Mouse (Mus musculus) T-helper 1 cell (primary cell): Measurements from ENCODE around the gene Ctnna3.

ENCODE experiments used
- in situ Hi-C: fragments of 300-600 bp; cut with MboI, MseI; formaldehyde crosslinking; loops from one replicate; pipeline ENCODE4 v1.15.1; 2025; ENCODE audit warnings: high pct_unique_total_duplicates

Gene Ctnna3

DNA sequence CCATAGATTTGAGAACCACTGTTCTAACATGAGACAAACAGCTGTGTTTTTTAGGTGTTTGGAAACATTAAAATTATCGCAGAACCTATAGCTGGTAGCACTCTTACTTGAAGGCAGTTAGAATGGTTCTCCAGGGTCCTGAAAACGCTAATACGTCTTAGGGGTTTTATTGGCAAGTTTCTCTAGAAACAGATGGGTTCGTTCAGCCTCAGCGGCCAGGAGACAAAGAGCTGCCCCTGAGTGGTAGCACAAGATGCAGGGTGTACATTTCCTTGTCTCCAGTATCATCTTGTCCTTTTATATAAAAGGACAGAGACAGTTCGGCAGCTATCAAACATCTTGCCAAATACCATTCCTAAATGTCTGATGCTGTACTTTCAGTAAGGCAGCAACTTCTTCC, 620.0 kb downstream of the Ctnna3 start:
- in situ Hi-C loops: no loop called here

DNA sequence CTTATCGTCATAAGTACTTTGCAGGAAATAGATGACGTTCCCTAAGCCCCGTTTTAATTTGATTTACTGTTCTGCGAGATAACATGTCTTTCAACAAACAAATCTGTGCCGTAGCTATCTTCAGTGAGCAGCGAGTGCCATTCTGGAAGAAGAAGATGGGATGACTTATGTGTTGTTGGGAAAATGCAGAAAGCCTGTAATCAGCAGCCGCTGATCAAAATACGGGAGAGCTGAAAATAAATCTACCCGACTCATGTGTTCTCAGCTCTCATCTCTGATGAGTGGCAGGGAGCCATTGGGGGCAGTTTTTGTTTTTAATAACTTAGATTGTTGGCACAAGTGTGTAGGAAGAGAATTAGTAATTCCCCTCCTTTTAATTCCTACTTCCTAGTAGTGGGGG, 633.8 kb downstream of the Ctnna3 start:
- in situ Hi-C loops: no loop called here

DNA sequence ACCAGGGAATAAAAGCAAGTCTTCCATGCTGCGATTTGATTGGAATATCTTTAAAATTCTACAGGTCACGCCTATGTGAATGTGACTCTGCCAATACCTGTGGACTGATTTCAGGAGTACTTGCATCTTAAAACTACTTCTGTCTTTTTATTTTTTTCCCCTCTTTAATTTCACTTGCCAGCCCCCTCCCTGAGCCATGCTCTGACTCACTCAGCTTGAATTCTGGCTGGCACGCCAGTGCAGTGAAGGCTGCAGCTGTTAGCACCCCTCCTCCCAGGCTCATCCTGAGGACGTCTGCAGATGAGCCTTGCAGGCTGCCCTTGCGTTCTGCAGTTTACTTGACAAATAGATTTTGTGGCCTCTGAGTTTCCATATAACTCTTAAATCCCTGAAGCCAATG, 646.0 kb downstream of the Ctnna3 start:
- in situ Hi-C loops: loop anchor here (10.0 kb wide), 1 partner anchor 89 kb away; no protein-coding TSS in a partner anchor

GRCm38 (mm10) chr10:64076410-64077052, 646.6 kb downstream of the Ctnna3 start:
- in situ Hi-C loops: loop anchor here (10.0 kb wide), 1 partner anchor 88 kb away; no protein-coding TSS in a partner anchor

- in situ Hi-C loops: loop anchor here (10.0 kb wide), 1 partner anchor 488 kb away; no protein-coding TSS in a partner anchor
Observed at GRCm38 (mm10) chr10:64082345-64082744, 652.4 kb downstream of the Ctnna3 start.

- in situ Hi-C loops: loop anchor here (10.0 kb wide), 1 partner anchor 489 kb away; no protein-coding TSS in a partner anchor
Observed at GRCm38 (mm10) chr10:64083813-64084212, 653.9 kb downstream of the Ctnna3 start.

DNA sequence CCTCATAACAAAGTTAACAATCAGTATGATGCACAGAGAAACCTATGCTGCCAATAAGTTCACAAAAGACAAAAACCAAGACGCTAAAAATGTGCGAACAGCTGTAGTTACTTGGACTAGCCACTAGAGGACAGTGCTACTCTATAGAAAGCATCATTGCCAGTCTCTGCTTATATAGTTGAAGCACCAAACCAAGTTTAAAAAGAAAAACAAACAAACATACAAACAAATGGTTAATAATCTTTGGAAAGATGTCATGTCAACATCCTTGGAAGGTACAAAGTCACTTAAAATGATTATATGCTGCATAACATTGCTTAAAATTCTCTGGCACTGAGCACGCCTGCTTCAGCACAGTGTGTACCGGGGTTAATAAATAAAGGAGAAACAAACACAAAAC, 654.6 kb downstream of the Ctnna3 start:
- in situ Hi-C loops: loop anchor here (10.0 kb wide), 1 partner anchor 490 kb away; no protein-coding TSS in a partner anchor

DNA sequence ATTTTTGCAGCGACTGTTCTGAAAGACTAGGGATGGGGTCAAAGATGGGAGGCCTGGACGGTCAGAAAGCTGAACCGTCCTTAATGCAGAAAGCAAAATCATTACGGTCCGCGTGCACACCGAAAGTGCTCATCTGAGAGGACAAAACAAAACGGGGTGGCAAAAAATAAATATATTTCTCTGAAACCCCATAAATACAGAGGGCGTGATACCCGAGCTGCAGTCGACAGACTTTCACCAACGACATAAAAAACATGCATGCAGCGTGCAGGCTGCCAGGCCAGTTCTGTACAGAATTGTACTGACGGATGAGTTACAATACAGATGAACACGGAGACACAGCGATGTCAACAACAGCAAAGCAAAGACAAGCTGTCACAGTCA, 656.3 kb downstream of the Ctnna3 start:
- in situ Hi-C loops: loop anchor here (10.0 kb wide), 1 partner anchor 491 kb away; no protein-coding TSS in a partner anchor

DNA sequence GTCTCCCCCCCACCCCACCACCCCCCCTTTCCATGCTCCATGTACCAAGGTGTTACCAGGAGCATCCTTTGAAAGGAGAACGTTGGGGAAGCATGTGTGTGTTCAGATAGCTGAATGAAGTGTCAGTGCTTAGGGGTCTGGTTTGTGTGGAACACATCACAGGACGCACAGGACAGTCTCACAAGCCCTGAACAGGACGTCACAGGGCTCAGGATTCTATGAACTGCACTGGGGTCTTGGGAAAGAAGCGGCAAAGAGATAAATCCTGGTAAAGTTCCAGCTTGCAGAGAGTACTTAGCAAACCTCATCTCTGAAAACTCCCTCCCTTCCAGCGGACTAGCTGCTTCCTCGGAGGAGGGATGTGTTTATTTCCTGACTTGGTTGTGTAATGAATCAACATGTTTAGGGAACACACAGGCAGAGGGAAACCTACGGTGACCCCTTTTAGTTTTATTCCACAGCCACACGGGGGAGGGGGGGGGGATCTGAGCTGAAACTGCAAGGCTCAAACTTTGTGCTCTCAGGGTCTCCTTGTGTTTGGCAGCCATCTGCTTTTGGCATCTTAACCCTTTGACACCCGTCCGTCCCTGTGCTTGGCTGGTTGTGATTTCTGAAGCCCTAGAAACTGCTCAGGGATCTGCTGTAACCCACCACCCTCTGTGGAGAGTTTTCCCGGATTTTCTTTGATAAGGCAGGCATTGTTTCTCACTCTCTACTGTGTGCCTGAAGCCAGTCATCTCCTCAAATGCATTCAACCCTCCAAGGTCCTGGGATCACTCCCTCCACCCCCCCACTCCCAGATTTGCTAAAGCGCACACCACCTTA, 656.9 kb downstream of the Ctnna3 start:
- in situ Hi-C loops: loop anchor here (10.0 kb wide), 1 partner anchor 492 kb away; no protein-coding TSS in a partner anchor

DNA sequence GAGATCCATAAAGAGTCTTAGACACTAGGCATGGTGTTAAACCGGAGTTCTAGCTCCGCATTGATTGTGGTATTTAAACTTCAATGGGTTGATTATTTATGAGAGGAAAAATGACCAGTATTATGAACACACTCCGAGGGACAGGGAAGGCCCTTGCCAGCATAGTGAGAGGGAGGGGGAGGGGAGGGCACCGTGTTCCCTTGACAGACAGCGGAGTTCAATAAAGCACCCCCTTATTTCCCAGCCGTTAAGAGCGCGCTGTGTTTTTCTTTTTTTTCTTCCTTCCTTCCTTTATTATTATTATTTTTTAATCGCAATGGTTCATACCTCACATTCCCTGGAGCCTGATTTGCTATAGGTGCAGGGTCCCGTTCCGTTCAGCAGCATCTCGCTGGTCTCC, 657.6 kb downstream of the Ctnna3 start:
- in situ Hi-C loops: loop anchor here (10.0 kb wide), 1 partner anchor 493 kb away; no protein-coding TSS in a partner anchor

- in situ Hi-C loops: loop anchor here (10.0 kb wide), 1 partner anchor 493 kb away; no protein-coding TSS in a partner anchor
Observed at GRCm38 (mm10) chr10:64087936-64088773, 658.3 kb downstream of the Ctnna3 start.

- in situ Hi-C loops: loop anchor here (10.0 kb wide), 1 partner anchor 494 kb away; no protein-coding TSS in a partner anchor
Observed at GRCm38 (mm10) chr10:64088774-64089460, 659.0 kb downstream of the Ctnna3 start.

DNA sequence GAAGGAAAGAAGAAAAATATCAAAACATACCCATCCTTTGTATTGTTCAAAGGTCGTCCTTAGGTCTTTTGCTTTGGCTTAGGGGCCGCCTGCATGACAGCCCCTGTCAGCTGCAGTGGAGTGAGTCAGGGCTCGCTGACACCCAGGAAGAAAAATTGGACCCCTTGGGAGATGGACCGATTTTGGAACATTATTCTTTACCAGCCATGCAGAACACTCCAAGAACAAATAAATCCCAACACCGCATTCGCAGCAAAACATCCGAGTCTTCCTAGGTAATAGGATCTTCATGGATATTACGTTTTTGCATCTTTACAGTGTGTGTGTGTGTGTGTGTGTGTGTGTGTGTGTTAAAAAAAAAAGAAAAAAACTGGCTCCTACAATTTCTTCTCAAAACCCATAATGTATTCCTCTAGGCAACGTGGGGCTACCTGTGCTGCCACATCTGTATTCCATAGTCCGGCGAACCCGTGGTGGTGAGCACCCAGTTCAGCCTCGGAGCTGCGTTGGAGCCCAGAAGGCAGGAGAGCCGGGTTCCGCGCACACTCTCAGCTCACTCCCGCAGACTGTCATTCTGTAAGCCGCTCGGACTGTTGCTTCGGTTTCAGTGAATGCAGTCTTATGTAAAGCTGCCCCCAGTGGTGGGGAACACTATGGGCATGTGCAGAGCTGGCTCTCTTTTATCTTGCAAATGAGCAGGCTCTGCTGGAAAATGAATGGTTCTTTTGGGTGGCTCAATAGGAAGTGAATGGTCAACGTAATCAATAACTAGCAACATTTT, 660.0 kb downstream of the Ctnna3 start, which contains the start of gene Lrrtm3:
Lrrtm3 (minus strand) TSS at position 598 of the 781 bp plus-strand sequence.
- in situ Hi-C loops: loop anchor here (10.0 kb wide), 1 partner anchor 495 kb away; no protein-coding TSS in a partner anchor

DNA sequence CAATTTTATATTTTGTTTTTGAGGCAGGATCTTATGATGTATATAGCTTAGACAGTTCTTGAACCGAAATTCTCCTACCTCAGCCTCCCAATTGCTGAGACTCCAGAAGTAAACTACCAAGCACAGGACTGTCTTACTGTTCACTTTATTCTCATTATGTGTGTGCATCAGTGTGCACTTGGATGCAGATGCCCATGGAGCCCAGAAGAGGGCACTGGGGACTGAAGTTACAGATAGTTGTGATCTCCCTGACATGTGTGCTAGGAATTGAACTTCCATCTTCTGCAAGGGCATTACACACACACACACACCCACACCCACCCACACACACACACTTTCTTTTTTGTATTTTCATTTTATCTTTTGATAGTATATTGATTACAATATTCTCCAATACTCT, 666.6 kb downstream of the Ctnna3 start:
- in situ Hi-C loops: no loop called here

DNA sequence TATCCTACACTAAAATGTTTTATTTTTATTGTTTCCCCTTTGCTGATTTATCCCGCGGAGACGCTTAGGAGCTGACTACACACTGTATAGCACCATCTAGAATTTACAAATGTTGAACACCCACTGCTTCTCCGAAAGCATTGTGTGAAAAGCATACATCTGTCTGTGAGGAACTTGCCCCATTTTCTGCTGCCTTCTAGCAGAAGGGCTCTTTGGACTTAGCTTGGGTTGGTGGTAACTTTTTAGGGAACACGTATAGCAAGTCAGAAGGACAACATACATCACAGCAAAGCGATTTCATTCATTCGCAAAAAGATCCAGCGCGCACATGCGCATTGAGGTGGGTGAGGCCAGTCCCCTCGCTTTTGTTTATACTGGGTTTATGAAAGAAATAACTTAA, 685.3 kb downstream of the Ctnna3 start:
- in situ Hi-C loops: no loop called here

GRCm38 (mm10) chr10:64118833-64119232, 688.9 kb downstream of the Ctnna3 start:
- in situ Hi-C loops: no loop called here

DNA sequence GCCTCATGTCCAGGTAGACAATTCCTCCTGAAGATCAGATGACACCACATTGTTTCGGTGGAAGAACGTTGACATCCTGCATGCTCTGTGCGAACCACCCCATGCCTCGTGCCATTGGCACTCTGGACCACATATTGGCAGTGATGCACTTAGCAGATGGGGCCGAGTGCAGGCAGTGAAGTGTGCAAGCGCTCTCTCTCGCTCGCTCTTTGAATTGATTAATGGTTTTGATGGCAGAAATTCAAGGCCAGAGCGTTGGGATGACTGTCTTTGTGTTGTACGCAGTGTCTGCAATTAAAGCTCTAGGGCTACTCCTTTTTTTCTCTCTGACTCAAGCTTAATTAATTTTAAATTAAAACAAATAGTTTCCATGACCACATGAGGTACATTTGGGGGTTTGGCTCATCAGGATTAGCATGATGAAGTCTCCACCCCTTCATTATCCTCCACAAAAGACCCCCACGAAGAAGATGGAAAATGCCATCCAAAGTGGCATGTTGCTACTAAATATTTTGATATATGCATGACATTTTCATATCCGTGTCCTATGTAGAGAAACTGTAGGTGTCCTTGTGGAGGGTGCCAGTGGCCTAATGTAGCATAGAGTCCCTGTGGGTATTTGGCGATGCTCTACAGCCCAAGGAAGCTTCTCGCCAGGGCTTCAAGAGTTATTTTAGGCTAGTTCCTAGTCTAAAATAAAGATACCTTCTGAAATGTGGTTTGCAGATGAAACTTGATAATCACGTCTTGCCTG, 700.7 kb downstream of the Ctnna3 start:
- in situ Hi-C loops: no loop called here

GRCm38 (mm10) chr10:64133461-64133860, 703.6 kb downstream of the Ctnna3 start:
- in situ Hi-C loops: no loop called here

DNA sequence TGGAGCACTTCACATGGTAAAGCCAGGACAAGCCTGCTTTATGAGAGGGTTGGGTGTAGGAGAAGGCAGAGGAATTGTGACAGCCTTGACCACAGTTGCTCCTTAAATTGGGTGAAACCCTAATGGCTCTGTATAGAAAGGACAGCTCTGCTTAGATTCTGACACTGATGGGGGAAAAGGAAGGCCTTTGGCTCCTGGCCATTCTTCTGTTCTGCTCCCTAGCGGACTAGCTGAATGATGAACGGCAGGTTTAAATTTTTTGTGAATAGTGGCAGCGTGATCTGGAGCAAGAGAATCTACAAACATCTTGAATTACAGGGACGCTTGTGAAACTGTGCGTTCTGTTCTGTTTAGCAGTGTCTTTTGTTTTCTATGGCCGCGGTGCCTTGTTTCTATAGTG, 705.6 kb downstream of the Ctnna3 start:
- in situ Hi-C loops: no loop called here
